Mouse (Mus musculus) cerebellum, adult 2 months (tissue): ENCODE data around the gene Mrps27.

Source experiments
- CTCF ChIP-seq: fragments of 200-500 bp; IDR thresholded peaks from 2 replicates; pipeline ENCODE4 v1.5.1; 2011; ENCODE audit warnings: low read depth, mild to moderate bottlenecking, control low read depth, low read length, moderate library complexity, borderline replicate concordance; ENCODE audit not compliant: insufficient read depth
- POLR2A ChIP-seq: fragments of 200-500 bp; IDR thresholded peaks from 2 replicates; pipeline ENCODE4 v1.6.1; 2011; ENCODE audit warnings: low read length, control low read depth, borderline replicate concordance; ENCODE audit not compliant: insufficient read depth

DNA sequence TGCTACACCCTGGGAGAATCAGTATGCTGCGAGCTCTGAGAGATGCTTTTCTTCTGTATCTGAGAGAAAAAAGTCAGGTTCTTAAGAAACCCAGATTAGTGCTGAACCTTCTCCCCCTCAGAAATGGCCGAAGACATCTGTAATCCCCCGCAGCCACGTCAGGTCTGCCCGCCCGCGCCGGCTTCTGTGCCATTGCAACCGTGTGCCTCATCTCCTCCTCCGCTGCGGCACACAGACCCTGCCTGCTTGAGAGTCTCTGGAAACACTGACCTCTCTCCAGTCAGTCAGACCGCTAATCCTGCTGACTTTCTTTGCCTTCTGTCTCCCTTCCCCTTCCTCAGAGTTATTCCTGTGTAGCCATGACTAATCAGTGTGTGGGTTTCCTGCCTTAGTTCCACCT, 50.9 kb downstream of the Mrps27 start:
- TF ChIP-seq CTCF: no peak
- TF ChIP-seq POLR2A: no peak
